Mouse (Mus musculus): ENCODE results near the gene Slc16a9. TPM values are rescaled to one million over a fixed set of nuclear protein-coding genes. Genes with fewer than 3 reads are reported as not detected.

The Slc16a9 gene
- polyA plus RNA-seq, 1 experiment from 2014 or later, result 1.9 TPM

GRCm38 (mm10) chr10:70255601-70256210 is 10.8 kb downstream of the Slc16a9 start:
- Histone ChIP-seq H3K4me1 (no peaks in the 10 kb centered on the region), H3K36me3 (no peaks in the 10 kb centered on the region), H3K27ac (no peak overlapping the region), H3K27me3 (no peaks in the 10 kb centered on the region), H3K4me2 (replicated peaks) (no peak overlapping the region), H3K9me3 (no peaks in the 10 kb centered on the region), H3K9ac (no peak overlapping the region), H3K4me3 (no peak overlapping the region)
- no peak for ATAC-seq (ENCODE audit: low FRiP score, low read depth)
- 84% methylated on average over 15 of the region's 15 CpGs for WGBS

DNA sequence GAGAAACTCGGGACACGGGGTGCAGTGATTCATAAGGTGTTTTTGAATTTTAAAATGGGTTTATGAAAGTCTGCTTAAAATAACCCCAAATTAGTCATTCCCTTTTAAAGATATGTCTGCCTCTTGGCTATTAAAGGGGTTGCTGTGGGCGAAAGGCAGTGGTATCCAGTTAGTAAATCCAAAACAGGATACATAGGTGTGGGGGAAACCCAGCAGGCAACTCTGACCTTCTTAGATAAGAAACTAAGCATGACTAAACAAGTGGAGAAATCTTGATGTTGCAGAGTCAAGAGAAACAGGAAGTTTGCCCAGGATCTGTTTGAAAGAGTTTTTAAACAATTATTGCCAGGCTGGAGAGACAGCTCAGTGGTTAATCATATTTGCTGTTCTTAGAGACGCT is 12.1 kb downstream of the Slc16a9 start:
- WGBS, result 76% methylated on average over 4 of the region's 4 CpGs
- Histone ChIP-seq H3K9ac (no peak overlapping the region), H3K4me3 (no peak overlapping the region), H3K4me2 (replicated peaks) (no peak overlapping the region), H3K27me3 (no peaks in the 10 kb centered on the region), H3K27ac (no peak overlapping the region), H3K9me3 (no peaks in the 10 kb centered on the region), H3K36me3 (no peaks in the 10 kb centered on the region), H3K4me1 (no peaks in the 10 kb centered on the region)
- ATAC-seq (ENCODE audit: low FRiP score, low read depth), result no peak

DNA sequence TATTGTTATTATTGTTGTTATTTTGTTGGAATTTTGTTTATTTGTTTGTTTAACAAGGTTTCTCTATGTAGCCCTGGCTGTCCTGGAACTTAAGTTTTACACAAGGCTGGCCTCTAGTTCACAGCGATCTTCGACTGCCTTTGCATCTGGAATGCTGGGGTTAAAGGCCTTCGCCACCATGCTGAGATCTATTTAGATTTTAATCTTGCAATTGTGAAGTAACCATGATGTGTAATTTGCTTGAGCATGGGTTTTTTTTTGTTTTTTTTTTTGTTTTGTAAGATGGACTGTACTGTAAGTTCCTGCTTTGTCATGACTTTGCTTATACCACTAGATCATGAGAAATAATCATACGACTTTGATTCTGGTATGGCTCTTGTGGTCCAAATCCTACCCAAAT is 16.0 kb downstream of the Slc16a9 start:
- Histone ChIP-seq H3K9ac (no peak overlapping the region), H3K27me3 (no peaks in the 10 kb centered on the region), H3K4me3 (no peak overlapping the region), H3K27ac (no peak overlapping the region), H3K4me2 (replicated peaks) (no peak overlapping the region), H3K9me3 (no peaks in the 10 kb centered on the region), H3K4me1 (no peaks in the 10 kb centered on the region), H3K36me3 (no peaks in the 10 kb centered on the region)
- 77% methylated on average over 4 of the region's 4 CpGs for WGBS
- no peak for ATAC-seq (ENCODE audit: low FRiP score, low read depth)

GRCm38 (mm10) chr10:70262051-70262450 is 17.2 kb downstream of the Slc16a9 start:
- Histone ChIP-seq H3K27me3 (no peaks in the 10 kb centered on the region), H3K9ac (no peak overlapping the region), H3K36me3 (no peaks in the 10 kb centered on the region), H3K4me2 (replicated peaks) (no peak overlapping the region), H3K9me3 (no peaks in the 10 kb centered on the region), H3K4me3 (no peak overlapping the region), H3K27ac (no peak overlapping the region), H3K4me1 (no peaks in the 10 kb centered on the region)
- 67% methylated on average over 3 of the region's 3 CpGs for WGBS
- no peak for ATAC-seq (ENCODE audit: low FRiP score, low read depth)

GRCm38 (mm10) chr10:70263681-70264189 is 18.8 kb downstream of the Slc16a9 start:
- Histone ChIP-seq H3K27ac (no peak overlapping the region), H3K4me3 (no peak overlapping the region), H3K36me3 (no peaks in the 10 kb centered on the region), H3K4me1 (no peaks in the 10 kb centered on the region), H3K4me2 (replicated peaks) (no peak overlapping the region), H3K9ac (no peak overlapping the region), H3K9me3 (no peaks in the 10 kb centered on the region), H3K27me3 (no peaks in the 10 kb centered on the region)
- 83% methylated on average over 4 of the region's 4 CpGs for WGBS
- ATAC-seq (ENCODE audit: low FRiP score, low read depth), result no peak

DNA sequence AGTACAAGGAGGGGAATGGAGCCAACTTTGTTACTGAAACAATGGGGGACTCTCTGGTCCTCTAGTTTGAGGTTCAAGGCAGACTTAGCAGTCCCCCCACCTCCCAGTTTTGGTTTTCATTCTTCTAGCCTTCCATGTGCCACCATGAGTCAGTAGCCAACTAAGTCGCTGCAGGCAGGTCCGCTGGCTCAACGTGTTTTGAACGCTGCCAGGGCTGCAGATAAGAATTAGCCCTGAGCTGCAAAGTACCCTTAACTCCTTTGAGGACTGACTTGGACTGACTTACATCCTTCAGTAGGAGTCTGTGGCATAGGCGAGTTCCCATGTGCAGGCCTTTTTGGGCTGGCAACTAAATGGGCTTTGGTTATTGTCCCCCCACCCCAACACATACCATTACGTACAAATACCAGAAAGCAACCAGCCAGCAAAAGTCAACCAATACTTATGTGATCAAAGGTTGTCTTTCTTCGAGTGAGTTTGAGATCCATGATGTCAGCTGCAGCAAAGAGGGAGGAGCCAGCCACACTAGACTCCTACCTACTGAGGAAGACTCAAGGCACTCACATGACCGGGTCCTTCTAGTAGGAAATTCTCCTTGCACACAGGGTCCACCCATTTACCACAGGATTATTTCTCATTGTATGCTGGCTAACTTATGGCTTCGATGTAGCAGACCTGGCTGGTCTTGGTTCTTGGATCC is 19.6 kb downstream of the Slc16a9 start:
- WGBS, result 84% methylated on average over 9 of the region's 9 CpGs
- H3K4me3 ChIP-seq, result no peak overlapping the region

DNA sequence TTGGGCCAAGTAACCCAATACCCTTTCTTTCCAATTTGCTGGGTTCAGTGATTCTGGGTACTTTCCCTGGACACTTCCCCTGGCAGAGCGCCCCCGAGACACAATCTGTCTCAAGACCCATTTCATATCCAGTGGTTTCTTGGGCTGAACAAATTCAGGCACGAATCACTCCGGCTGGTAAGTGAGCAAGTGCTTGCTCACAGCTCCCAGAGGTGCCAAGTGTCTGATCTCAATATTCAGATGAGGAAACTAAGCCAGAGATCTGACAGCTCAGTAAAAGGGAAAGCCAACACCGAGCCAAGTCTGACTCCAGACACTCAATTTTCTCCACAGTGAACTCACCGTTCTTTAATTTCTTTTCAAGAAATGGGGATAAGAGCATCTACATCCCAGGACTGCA is 21.6 kb downstream of the Slc16a9 start:
- Histone ChIP-seq H3K4me2 (replicated peaks) (no peak overlapping the region), H3K27ac (no peak overlapping the region), H3K9ac (no peak overlapping the region), H3K27me3 (no peaks in the 10 kb centered on the region), H3K36me3 (no peaks in the 10 kb centered on the region), H3K9me3 (no peaks in the 10 kb centered on the region), H3K4me1 (no peaks in the 10 kb centered on the region), H3K4me3 (no peak overlapping the region)
- ATAC-seq (ENCODE audit: low FRiP score, low read depth), result no peak
- WGBS, result 89% methylated on average over 6 of the region's 6 CpGs

More for the DNA sequence above, 19.6 kb downstream of the Slc16a9 start:
- no peak overlapping the region for H3K9ac ChIP-seq
- no peak for ATAC-seq (ENCODE audit: low FRiP score, low read depth)
- H3K27me3 ChIP-seq, result no peaks in the 10 kb centered on the region
- H3K36me3 ChIP-seq, result no peaks in the 10 kb centered on the region
- H3K4me2 ChIP-seq (replicated peaks), result no peak overlapping the region
- H3K27ac ChIP-seq, result no peak overlapping the region
- no peaks in the 10 kb centered on the region for H3K9me3 ChIP-seq
- no peaks in the 10 kb centered on the region for H3K4me1 ChIP-seq

DNA sequence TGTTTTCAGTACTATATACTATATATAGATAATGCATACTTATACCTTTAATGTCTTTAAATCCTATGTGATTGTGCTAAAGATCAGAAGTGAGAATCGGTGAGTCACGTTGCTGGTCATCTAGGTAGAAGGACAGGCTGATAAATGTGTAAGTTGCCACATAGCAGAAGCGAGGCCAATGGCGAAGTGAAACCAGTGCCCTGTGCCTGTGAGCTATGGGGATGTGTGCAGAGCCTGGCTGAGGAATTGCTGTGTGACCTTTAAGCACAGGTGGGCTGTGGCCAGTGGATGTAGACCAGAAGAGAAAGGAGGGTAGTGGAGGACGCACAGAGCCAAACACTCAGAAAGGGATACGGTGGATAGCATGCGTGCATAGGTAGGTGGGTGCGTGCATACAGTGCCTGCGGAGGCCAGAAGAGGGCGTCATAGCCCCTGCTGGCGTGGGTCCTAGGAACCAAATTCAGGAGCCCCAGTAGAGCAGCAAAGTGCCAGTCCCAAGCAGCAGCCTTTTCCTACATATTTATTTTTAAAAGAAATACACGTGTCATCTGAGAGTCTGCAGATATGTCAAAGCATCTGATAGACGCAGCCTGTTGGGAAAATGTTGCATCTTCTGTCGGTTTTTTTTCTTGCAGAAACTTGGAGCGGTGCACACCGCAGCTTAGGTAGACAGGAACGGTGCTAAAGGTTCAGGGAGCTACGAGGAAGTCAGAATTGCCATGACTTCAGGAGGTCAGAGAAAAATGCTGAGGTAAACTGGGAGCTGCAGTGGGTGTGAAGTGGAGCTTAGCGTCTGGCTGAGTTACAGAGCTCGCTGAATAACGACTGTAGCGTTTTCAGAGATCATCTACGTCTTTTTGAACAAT is 23.9 kb downstream of the Slc16a9 start:
- no peaks in the 10 kb centered on the region for H3K27me3 ChIP-seq
- H3K27ac ChIP-seq, result no peak overlapping the region
- H3K4me2 ChIP-seq (replicated peaks), result no peak overlapping the region
- WGBS, result 76% methylated on average over 23 of the region's 23 CpGs
- no peaks in the 10 kb centered on the region for H3K9me3 ChIP-seq
- ATAC-seq (ENCODE audit: low FRiP score, low read depth), result no peak
- no peak overlapping the region for H3K9ac ChIP-seq
- no peaks in the 10 kb centered on the region for H3K36me3 ChIP-seq
- no peaks in the 10 kb centered on the region for H3K4me1 ChIP-seq
- no peak overlapping the region for H3K4me3 ChIP-seq

DNA sequence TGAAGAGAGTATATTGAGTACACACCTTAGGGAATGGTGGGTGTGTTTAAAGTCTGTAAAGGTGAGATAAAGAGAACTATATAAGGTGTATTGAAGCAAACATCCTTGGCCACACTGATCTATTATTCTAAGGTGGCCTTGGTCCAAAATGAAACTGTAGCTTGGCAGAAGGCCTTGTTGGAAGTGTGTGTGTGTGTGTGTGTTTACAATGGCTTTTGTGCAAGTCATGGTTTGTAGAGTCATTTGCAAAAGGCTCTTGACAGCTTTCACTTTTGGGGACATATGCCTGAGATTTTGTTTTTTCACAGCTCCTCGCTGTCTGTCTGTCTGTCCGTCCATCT is 24.5 kb downstream of the Slc16a9 start:
- no peak overlapping the region for H3K27ac ChIP-seq
- no peak overlapping the region for H3K4me2 ChIP-seq (replicated peaks)
- no peaks in the 10 kb centered on the region for H3K27me3 ChIP-seq
- no peaks in the 10 kb centered on the region for H3K9me3 ChIP-seq
- H3K4me1 ChIP-seq, result no peaks in the 10 kb centered on the region
- 95% methylated on average over 2 of the region's 2 CpGs for WGBS
- no peak for ATAC-seq (ENCODE audit: low FRiP score, low read depth)
- no peak overlapping the region for H3K4me3 ChIP-seq
- H3K36me3 ChIP-seq, result no peaks in the 10 kb centered on the region
- H3K9ac ChIP-seq, result no peak overlapping the region

- Histone ChIP-seq H3K4me1 (no peaks in the 10 kb centered on the region), H3K27me3 (no peaks in the 10 kb centered on the region), H3K4me2 (replicated peaks) (no peak overlapping the region), H3K9ac (no peak overlapping the region), H3K9me3 (no peaks in the 10 kb centered on the region), H3K36me3 (no peaks in the 10 kb centered on the region), H3K4me3 (no peak overlapping the region), H3K27ac (no peak overlapping the region)
- no peak for ATAC-seq (ENCODE audit: low FRiP score, low read depth)
- 41% methylated on average over 1 of the region's 1 CpGs for WGBS
These were observed 31.8 kb downstream of the Slc16a9 start for GRCm38 (mm10) chr10:70276678-70277077.

DNA sequence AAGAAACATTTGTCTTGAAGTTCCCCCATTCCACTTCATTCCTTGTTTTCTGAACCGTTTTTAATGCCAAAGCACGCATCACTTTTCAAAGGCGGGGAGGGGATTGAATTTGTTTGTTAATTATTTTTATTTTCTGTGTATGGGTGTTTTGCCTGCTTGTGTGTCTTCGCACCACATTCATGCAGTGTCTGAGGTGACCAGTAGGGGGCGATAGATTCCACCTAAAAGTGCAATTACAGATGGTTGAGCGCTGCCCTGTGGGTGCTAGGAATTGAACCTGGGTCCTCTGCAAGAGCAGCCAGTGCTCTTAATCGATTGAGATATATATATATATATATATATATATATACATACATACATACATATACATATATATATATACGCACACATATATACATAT is 34.4 kb downstream of the Slc16a9 start:
- no peak for ATAC-seq (ENCODE audit: low FRiP score, low read depth)
- WGBS, result 78% methylated on average over 8 of the region's 8 CpGs
- no peak overlapping the region for H3K4me3 ChIP-seq

DNA sequence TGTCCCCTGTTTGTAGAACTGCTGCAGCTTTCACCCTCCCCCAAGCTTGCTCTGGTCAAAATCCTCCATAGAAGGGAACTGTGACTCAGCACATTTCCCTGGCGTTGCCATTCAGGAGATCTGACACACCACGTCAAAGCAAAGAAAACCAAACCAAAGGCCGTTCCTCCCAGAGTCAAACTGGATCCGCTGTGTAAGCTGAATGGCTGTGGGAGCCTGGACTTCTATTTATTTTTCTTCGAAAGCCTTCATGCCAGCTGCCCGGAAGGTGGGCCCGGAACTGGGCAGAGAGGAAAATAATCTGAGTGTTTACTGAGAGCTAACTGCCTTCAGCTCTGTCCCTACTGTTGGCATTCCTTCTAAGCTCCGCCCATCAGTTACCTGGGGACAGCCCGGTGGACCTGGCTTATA is 42.9 kb downstream of the Slc16a9 start:
- no peak overlapping the region for H3K4me3 ChIP-seq
- 48% methylated on average over 9 of the region's 9 CpGs for WGBS
- H3K9ac ChIP-seq, result no peak overlapping the region
- H3K4me1 ChIP-seq, result peaks cover 10% of the 10 kb centered on the region
- H3K27me3 ChIP-seq, result no peaks in the 10 kb centered on the region
- no peak for ATAC-seq (ENCODE audit: low FRiP score, low read depth)
- no peak overlapping the region for H3K27ac ChIP-seq
- peak overlapping the region; percentile 25; the same call in 1 of the 2 replicates for H3K4me2 ChIP-seq (replicated peaks)
- H3K36me3 ChIP-seq, result no peaks in the 10 kb centered on the region
- H3K9me3 ChIP-seq, result no peaks in the 10 kb centered on the region

More for the DNA sequence above, 34.4 kb downstream of the Slc16a9 start:
- no peaks in the 10 kb centered on the region for H3K27me3 ChIP-seq
- H3K36me3 ChIP-seq, result no peaks in the 10 kb centered on the region
- H3K27ac ChIP-seq, result no peak overlapping the region
- no peaks in the 10 kb centered on the region for H3K9me3 ChIP-seq
- H3K4me1 ChIP-seq, result no peaks in the 10 kb centered on the region
- no peak overlapping the region for H3K4me2 ChIP-seq (replicated peaks)
- no peak overlapping the region for H3K9ac ChIP-seq
